Mouse (Mus musculus): ENCODE results near the gene Kazn.

- no peak for TF ChIP-seq CTCF (IDR thresholded peaks at IDR 0.05; ENCODE audit: insufficient read depth, low read length)
- no peak for TF ChIP-seq POLR2A (IDR thresholded peaks at IDR 0.05; ENCODE audit: borderline replicate concordance, extremely low read depth, low read depth, low read length)
Observed at GRCm38 (mm10) chr4:142246698-142247097, 7.5 kb upstream of the Kazn start.
